Mouse (Mus musculus) CH12F3 (cell line): ENCODE results near the gene Ppp1r27.

Source experiments
- in situ Hi-C: fragments of 300-500 bp; cut with MboI; formaldehyde crosslinking; loops from 2 replicates; pipeline ENCODE4 v1.14.3; 2020; ENCODE audit warnings: low sequenced_read_pairs

Gene Ppp1r27

DNA sequence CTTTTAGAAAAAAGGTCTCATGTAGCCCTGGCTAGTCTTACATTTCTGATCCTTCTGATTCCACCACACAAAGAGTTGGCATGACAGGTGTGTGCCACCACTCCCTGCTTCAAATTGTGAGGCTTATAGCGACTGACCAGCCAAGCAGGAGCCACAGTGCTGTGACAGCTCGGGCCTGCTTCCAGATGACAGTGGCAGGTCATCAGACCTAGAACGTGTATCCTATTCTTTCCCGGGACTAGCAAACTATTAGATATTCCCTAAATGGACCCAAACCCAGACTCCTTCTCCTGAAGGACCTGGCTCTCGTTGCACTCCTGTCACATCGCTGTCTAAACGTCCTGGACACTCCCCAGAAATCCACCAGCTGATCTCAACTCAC, 2.2 kb downstream of the Ppp1r27 start:
- in situ Hi-C loops: no loop called here

DNA sequence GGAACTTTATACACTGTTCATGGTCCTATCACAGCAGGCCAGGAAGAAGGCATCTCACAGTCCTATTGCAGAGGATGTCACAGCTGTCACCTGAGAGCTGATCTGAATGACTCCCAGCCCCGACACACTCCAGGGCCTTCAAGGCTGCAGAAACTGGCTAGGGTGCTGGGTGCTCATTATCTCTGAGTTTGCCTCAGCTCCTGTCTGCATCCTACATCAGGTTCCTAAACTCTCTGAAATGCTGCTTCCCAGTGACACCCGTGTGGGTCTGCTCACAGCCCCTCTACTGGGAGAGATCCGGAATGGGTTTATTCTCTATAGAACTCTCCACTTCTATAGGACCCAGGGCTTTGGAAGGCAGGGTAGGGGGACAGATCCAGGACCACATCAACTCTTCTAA, 2.7 kb downstream of the Ppp1r27 start:
- in situ Hi-C loops: no loop called here

DNA sequence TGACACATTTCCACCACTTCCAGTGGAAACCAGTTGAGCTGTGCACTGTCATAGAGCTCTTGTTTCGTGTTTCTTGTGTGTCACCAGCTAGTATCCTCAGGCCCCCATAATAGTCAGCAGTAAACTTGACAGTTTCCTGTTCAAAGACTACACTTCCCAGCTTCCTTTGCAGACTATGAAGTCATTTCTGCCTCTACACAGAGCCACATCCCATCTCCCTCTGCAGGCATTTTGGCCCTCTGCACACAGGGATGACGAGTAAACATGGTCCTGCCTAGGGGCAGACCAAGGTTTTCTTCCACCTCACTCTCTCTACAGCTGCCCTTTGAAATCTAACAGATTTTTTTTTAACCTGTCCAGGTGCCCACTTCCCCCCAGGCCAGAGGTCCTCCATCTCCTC, 3.5 kb downstream of the Ppp1r27 start:
- in situ Hi-C loops: no loop called here

DNA sequence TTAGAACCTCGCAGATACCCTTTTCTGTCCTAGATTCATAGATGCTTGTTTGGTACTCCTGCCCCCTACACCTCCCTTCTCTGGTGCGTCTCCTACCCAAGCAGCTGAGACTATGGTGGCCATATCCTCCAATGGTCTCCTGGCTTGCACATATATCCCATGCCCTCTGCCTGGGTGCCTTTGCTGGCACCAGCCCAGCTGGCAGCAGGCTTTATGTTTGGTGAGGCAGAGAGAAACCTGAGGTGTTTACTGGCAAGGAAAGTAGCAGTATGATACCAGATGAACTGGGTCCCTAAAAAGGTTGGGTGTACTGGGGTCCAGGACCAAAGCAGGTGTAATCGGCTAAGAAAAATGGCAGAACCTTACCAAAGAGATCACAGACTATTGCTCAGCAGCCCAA, 5.0 kb downstream of the Ppp1r27 start:
- in situ Hi-C loops: no loop called here

DNA sequence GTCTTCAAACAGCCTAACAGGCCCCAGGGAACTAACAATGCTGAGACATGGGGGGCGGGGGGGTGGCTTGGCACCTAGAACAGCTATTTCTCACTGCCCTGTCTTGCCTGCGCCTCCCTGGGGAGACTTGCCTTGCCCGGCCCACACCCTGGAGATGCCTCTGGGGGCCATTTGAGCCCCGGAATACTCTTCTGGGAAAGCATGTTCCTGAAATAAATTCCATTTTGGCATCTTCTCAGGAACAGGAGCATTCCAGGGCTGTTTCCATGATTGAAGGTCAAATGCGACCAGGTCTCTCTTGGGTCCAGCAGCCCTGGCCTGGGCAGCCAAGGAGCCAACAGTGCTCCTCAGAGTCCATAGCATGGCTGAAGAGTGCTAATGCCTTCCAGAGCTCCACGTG, 8.6 kb downstream of the Ppp1r27 start:
- in situ Hi-C loops: no loop called here

DNA sequence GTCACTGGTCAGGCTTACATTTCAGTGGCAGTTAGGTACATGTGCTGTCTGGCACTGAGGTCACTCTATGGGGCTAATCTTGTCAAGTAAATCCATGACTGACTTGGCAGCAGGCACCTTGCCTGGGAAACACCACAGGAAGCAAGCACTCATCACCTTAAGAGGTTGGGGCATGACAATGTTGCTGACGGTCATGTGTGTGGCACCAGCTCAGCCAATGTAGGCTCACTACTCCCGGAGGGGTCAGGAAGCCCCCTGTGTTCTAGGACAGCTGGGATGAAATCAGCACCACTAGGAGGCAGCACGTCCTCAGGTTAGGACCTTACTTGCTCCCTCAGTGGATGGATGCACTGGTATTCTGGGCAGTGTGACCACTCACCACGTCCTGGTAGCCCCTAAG, 9.0 kb downstream of the Ppp1r27 start:
- in situ Hi-C loops: no loop called here

DNA sequence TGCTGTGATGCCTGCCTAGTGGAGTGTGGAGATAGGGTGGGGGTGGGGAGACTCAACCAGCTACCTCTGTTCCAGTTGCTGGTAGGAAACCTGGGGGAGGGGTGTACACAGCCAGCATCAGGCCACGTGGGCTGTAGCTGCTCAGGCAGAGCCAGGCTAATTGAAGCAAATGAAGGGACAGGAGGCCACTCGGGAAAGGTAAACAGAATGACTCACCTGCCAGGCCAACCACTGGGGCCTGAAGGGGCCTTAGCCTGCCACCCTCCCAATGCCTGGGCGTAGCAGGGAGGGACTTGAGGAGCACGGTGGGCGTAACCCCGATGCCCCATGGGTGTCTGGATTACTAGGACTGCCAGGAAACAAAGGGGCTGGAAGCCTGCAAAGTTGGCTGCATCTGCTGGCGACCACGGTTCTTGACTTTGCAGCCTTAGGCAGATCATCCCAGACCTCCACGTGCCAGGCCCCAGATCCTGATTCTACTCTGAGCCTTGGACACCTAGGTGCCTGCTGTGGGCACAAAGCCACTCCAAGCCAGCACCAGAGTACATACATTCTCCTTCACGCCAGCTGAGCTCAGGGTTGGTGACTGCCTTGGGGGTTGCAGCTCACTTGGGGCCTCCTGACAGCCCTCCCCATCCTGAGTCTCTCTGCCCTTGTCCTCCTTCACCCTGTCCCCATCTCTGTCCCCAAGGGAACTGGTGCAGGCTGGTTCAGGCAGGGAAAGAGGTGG, 11.5 kb downstream of the Ppp1r27 start:
- in situ Hi-C loops: no loop called here

DNA sequence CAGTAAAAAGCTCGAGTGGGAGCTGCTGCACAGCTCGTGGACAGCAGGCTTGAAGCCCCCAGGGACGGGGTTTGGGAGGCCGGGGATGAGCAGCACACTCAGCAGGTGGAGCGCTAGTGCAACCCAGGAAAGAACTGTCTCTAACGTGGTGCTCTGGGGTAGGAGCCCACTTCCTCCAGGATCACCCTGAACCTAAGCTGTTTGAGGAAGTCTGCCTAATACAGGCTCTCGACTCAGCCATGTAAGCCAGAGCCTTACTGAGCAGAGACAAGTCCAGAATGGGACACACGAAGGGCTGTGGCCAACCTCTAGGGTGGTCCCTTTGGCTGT, 12.0 kb downstream of the Ppp1r27 start:
- in situ Hi-C loops: no loop called here

DNA sequence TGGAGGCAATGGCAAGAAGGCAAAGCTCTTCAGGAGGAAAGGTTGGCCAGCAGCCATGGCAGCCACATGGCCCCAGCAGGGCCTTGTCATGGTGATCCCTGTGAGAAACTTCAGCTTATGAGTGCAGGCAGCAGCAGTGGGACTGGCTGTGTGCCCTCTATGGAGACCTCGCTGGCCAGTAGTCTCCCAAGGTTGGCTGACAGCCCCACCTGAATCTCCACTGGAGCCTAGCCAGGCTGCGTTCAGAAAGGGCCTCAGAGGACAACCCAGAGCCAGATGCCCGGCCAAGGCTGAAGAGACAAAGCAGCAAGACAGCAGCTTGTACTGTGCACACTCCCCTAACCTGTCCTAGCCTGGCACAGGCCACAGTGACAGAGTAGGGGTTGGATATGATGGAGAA, 12.4 kb downstream of the Ppp1r27 start:
- in situ Hi-C loops: no loop called here

DNA sequence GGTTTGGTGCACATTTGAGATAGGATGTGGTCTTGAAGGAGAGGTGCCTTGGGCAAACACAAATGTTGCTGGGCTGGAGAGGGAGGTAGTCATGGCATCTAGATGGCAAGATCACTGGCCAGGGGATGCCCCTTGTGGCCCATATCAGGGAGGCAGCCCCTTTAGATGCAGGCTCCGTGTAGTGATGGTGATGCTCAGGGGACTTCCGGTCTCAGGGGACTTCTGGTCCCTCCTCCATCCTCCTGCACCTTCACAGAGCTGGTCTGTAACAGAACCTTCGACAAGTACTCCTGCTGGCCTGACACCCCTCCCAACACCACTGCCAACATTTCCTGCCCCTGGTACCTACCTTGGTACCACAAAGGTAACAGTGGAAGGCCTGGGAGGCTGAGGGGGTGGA, 15.1 kb downstream of the Ppp1r27 start:
- in situ Hi-C loops: no loop called here

DNA sequence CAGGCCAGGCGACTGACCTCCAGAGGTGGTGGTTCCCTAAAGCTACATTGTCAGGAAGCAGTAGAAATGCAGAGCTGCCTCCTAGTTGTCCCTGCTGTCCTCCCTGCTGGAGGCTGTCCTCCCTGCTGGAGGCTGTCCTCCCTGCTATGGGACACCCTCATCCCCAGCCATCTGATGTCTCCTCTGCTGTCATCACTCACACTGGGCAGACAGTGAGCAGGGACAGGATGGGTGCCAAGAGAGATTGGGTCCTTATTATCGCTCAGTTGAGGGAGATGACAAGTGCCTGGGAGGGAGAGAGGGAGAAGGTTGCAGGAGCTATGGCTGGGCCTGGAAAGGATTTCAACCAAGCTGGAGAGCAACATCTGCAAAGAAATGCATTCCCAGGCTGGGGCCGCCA, 15.8 kb downstream of the Ppp1r27 start:
- in situ Hi-C loops: no loop called here

DNA sequence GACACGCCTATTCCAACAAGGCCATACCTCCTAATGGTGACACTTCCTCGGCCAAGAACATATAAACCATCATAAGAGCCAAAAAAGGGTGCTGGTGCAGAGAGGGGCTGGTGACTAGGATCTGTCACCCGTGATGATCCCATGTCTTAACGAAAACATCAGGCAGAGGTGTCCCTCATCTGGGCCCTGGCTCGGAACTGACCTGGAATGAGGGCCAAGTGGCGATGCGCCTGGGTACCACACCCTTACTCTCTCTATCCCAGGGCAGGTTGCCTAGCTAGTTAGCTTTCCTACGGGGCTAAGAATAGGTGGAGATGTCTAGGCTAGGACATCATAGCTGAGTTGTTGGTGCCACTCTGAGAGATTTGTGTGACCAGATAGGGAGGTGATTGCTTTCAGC, 16.8 kb downstream of the Ppp1r27 start:
- in situ Hi-C loops: no loop called here

DNA sequence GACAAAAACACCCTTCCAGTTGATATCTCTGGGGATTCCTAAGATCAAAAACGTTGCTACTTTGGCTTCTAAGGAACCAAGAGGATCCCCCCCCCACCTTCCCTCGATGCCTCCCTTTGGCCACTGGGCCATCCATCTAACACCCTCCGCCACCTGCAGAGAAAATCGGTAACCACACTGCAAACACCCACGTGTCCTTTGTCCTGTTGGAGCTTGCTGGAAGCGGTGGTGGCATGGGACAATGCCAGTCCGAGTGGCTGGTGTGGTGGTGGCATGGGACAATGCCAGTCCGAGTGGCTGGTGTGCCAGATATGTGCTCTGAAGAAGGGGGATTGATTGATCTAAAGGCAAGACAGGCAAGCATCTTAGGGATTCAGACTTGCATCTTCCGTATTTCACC, 19.3 kb downstream of the Ppp1r27 start:
- in situ Hi-C loops: no loop called here

DNA sequence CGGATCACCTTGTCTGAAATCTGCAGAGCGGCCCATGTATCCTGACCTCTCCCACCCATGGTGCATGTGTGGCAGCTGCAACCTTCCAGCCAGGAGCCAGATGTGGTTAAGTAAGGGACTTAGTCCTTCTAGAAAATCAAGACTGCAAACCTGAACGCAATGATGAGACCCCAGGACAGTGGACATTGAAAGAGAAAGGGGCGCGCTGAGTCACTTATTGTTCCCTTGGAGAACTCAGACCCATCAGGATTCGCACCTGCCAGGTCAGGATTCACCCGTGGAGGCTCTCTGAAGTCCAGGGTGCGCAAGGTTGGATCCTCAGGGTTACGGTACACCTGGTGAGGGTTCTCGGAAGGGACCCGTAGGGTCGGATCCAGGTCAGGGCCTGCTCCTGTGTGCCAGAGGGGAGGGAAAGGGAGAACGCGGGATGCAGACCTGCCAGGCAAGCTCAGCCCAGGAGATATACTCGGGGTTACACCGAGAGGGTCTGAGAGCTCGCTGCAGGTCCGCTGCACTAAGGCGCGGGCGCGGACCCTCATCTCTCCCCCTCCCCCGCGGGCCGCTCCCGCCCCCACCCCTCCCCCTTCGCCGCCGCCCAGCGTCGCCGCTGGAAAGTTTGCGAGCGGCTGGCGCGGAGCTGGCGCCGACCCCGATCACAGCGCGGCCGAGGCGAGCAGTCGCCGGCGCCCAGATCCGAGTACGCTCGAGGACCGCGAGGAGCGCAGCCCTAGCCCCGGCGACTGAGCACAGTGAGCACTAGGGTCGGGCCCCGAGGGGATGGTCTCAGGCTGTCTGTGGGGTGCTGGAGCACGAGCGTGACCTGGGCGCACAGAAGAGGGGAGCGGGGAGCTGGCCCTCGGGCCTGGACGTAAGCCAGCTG, 20.6 kb downstream of the Ppp1r27 start, which contains the start of gene Gcgr:
TSS of gene Gcgr (plus strand) at position 615 of the 880 bp plus-strand sequence.
- in situ Hi-C loops: no loop called here

DNA sequence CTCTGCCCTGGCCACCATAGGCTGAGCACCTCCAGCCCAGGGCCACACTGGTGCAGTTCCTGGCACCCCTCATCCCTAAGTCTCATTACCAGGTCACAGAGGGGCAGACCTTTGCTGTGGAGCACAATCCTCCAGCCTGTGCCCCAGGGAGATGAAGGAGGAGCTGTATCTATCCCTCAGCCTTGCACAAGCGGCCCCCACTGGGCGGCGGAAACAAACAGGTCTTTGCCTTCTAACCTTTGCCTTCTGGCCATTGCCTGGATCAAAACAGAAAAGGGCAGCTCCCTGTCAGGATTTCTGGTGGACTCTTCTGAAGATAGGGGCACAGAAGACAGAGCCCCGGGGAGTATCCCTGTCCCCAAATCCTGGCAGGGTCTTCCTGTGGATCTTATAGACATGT, 22.0 kb downstream of the Ppp1r27 start:
- in situ Hi-C loops: no loop called here

DNA sequence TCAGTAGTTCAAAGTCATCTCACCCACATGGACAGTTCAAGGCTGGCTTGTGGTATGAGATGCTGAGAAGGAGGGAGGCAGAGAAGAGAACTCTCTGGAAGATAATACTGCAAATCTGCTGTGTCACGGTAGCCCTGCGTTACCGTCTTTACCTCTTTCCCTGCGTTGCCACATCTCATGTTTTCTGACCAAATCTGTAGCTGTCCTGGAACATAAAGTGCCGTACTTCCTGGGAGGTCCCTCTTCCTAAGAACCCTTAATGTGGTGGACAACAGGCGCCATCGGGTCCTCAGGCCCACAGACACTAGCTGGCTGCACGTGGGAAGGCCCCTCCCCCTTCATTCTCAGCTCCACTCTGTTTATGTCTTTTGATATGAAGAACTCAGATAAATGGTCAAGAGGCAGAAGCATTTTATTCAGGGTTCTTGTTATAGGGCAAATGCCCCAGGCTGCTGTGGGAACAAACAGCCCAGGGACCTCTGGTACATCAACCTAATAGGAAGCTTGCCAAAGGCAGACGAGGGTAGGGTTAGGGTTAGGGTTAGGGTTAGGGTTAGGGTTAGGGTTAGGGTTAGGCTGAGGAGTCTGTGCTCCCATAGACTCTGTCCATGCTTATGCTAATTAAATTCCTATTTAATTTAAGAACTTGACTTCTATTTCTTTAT, 23.1 kb downstream of the Ppp1r27 start:
- in situ Hi-C loops: no loop called here

DNA sequence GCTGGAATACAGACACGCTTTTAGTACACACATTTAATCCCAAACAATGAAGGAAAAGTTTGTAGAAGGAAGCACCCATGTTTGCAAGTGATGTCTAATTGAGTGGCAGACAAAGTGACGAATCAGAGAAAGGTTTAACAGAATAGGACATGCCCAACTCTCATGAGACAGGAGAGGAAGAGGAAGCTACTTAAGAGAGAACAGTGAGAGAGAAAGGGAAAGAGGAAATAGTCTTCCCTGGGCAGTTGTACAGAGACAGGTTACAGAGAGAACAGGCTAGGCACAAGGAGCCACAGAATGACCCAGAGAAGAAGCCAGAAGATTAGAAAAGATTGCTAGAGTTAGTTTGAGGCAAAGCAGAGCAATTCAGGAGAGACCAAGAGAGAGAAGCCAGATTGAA, 25.0 kb downstream of the Ppp1r27 start:
- in situ Hi-C loops: no loop called here

DNA sequence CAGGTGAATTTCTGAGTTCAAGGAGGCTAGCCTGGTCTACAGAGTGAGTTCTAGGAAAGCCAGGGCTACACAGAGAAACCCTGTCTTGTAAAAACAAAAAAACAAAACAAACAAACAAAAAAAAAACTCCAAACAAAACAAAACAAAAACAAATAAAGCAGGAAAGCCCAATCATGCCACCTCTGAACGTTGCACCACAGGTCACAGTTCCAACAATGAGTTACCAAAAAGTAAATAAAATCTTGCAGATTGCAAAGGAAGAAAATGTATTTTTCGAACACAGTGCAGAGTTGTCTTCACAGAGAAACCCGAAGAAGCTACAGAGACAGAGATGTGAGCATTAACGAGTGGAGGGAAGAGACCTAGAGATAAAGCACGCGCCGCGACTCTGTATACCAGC, 28.4 kb downstream of the Ppp1r27 start:
- in situ Hi-C loops: no loop called here

DNA sequence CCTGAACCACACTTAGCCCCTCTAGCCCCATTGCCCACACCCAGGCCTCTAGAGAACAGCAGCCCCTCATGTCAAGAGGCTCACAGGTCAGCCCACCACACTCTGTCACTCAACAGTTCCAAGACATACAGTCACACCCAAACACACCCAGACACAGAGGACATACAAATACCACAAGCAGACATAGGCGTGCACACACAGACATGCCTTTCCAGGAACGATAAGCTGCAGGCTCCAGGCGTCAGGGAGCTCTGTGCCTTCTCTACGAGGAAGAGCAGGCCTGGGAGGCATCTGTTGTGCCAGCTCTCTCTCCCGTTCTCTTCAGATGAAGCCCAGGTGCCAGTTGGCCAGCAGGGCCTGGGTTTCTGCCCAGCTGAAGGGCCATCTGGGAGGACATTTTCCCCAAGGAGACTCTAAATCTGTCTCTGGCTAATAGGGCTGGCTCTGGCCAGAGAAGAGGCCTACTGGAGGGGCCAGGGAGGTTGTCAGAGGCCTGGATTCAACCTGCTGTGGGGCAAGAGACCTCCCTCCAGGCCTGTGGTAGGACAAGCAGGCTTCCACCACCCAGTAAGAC, 29.9 kb downstream of the Ppp1r27 start:
- in situ Hi-C loops: no loop called here

DNA sequence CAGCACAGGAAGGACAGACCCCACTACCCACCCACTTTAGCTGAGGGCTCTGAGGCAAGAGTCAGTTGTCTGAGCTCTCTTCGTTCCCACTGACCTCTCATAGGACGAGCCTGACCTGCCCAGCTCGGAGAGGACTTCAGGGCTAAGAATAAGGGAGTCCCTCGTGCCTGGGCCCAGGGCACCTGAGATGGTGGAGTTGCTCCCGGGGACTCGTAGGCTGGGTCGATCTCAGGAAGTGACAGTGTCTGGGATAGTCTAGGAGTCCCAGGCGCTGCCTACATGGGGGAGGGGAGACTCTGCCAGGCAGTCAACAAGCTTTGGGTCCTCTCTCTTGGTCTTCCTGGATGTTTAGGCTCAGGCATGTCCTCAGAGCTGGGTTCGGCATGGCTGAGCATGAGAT, 30.4 kb downstream of the Ppp1r27 start:
- in situ Hi-C loops: no loop called here

DNA sequence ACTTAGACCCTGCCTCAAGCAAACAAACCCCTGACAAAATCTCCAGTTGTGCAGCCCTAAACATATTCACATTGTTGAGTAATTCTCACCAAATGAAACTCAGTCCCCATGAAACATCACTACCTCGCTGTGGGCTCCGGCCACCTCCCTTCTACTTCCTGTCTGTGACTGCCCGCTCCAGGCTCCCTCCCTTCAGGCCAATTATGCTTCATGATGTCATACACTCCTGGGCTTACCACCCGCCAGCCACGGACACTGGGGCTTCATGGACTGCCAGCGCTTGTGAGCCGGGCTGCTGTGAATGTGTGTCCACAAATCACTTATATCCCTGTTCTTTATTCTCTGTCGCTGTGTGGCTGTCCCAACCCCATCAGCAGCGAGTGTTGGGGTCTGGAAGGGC, 31.2 kb downstream of the Ppp1r27 start:
- in situ Hi-C loops: no loop called here

DNA sequence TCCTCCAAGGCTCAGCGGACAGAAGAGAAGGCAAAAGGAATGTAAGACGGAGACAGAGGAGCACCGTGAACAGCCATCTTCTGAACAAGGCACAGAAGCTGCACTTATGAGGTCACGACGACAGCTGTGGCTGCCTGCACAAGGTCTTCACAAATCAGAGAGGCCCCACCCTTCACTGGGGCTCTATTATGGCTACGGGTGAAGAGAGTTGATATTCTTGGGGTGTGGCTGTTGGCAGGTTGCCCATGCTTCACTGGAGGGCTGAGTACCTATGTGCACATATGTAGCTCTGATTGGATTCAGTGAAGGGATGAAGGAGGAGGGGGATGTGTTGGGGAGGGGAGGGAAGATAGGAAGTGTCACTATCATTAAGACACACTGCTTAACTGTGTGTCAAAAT, 32.4 kb downstream of the Ppp1r27 start:
- in situ Hi-C loops: no loop called here
